Mouse (Mus musculus) brain, embryonic 14.5 days (tissue): ENCODE results near the gene Tpbgl.

ENCODE experiments used
- CTCF ChIP-seq: fragments of 200-500 bp; IDR thresholded peaks from 2 replicates; pipeline ENCODE4 v1.5.1; 2012; ENCODE audit warnings: inconsistent platforms, mild to moderate bottlenecking, moderate library complexity, borderline replicate concordance; ENCODE audit not compliant: insufficient read depth, insufficient read length; ENCODE audit errors: extremely low read depth
- POLR2A ChIP-seq: fragments of 200-500 bp; IDR thresholded peaks from 2 replicates; pipeline ENCODE4 v1.6.1; 2012; ENCODE audit warnings: mild to moderate bottlenecking, inconsistent platforms, borderline replicate concordance; ENCODE audit not compliant: poor library complexity, insufficient read depth, insufficient read length, severe bottlenecking; ENCODE audit errors: extremely low read depth

GRCm38 (mm10) chr7:99648623-99649022 lies 21.7 kb upstream of the Tpbgl start:
- TF ChIP-seq CTCF, result no peak
- TF ChIP-seq POLR2A, result no peak
